Mouse (Mus musculus): ENCODE data around the gene Capn2.

The Capn2 gene

DNA sequence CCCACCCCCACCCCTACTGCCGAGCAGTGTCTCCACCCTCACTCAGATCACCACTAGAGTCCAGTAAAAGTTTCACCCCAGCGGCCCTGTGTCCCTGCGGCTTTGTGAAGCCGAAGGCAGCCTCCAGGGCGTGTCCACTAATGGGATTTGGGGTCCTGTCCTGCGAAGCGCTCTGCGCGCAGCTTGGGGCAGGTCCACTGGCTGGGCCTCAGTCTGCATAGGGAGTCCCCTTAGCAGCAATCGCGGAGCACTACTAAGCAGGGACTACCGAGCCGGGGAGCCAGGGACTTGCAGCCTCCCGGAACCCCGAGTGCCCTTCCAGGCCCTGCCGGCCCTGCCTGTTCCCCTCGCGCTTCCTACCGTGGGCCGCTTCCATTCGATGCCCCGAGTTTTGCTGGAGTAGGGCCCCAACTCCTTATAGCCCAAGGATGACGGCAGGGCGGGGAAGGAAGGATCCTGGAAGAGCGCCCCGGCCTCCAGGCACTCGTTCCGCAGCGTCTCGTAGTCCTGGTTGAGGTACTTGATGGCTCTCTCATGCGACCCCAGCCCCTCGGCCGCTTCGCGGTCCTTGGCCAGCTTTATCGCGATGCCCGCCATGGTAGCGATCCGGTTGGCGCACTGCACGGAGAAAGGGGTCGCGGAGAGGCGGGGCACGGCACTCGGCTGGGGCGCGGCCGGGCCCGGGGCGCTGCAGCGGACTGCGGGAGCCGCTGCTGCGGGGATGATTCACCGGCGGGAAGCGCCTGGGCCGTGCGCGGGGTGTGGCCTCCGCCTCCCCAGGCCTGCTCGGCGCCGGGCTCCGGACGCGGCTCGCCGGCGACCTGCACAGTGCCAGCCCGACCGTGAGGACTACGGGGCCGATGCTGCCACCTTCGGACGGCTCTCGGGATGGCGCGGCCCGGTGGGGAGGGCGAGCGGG is at the start of gene Capn2:
Gene Capn2, minus strand, starts transcription at position 851 of the 919 bp plus-strand sequence.
- DNase-seq = peak; percentile 90 to 93

- no peak for DNase-seq
Measured at GRCm38 (mm10) chr1:182565351-182565835, 48.0 kb upstream of the Capn2 start.

- no peak for DNase-seq
Measured at GRCm38 (mm10) chr1:182564408-182565120, 47.2 kb upstream of the Capn2 start, which contains the start of gene Capn8. Gene Capn8 (plus strand): TSS chr1:182565007.

DNA sequence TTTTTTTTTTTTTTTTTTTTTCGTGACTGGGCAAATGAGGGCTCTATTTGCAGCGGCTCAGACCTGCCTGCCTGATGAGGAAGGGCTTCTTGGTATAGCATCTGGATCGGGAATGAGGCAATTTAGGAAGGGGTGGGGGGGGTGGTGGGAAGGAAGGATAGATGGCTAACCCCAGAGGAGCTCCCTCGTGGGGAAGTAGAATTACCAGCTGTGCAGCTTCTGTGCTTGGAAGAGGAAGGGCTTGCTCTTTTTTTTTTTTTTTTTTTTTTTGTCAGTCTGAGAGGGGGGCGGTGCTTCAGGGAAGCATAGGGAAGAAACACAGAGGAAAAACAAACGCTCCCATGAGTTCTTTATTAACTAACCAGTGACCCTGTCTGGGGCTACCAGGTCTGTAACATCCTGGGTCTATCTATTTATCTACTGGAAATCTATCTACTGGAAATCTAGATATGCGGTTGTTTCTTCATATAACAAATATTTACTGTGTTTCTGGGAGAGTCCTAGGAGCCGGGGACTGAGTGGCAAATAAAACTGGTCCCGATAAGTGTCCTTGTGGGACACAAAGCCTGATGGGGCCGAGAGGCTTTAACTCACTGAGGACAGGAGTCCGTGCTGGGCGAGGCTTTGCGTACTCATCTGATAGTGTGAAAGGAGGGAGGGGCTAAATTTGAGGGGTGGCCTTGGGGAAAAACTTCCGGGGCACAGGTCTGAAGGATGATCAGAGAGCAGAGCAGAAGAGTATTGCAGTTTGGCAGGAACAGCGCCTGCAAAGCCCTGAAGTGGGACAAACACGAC is 45.4 kb upstream of the Capn2 start:
- no peak for DNase-seq

- DNase-seq = no peak
Measured at GRCm38 (mm10) chr1:182561945-182562514, 44.6 kb upstream of the Capn2 start.

- peak; percentile 28 to 49 for DNase-seq
Measured at GRCm38 (mm10) chr1:182560390-182561098, 43.1 kb upstream of the Capn2 start.

GRCm38 (mm10) chr1:182559530-182559929 is 42.1 kb upstream of the Capn2 start:
- DNase-seq = no peak

GRCm38 (mm10) chr1:182558271-182558670 is 40.9 kb upstream of the Capn2 start:
- DNase-seq = no peak

DNA sequence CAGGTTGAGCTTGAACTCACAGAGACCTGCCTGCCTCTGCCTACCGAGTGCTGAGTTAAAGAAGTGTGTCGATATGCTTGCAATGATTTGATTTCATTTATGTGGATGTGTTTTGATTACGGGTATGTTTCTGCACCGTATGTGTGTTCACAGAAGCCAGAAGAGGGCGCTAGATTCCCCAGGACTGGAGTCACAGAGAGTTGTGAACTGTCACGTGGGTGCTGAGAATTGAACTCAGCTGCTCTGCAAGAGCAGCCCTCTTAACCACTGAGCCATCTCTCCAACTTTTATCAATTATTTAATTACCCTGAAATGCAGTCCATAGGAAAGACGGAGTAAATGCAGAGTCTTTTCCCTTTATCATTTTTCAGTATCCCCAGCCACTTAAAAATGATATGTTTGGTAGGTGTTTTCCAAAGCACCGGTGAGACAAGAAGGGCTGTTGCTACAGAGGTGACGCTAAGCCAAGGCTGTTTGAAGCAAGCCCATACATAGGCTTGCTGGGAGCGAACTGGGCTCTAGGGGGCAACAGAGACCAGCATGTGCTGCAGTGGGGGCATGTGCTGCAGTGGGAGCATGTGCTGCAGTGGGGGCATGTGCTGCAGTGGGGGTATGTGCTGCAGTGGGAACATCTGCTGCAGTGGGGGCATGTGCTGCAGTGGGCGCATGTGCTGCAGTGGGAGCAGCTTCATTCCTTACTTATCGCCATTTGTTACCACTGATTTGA is 36.4 kb upstream of the Capn2 start:
- peak; percentile 57 to 72 for DNase-seq

GRCm38 (mm10) chr1:182550761-182551160 is 33.4 kb upstream of the Capn2 start:
- no peak for DNase-seq

- no peak for DNase-seq
Measured at GRCm38 (mm10) chr1:182543906-182544305, 26.5 kb upstream of the Capn2 start.

DNA sequence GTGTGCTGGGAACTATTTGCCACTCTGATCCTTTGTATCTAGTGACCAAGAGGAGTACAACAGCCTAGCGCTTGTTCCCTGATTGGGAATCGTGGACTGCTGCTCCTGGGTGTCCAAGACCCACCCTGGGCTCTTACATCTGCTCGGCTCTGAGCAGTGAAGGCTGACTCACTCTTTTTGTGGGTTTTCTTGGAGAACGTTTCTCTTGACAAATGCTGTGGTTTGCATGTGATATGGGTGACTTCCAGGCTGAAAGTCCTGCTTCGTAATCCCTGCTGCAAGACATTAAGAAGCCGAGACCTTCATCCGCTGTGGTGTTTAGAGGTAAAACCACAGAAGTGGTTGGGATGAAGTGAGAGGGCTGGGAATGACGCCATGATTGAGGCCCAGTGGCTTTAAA is 25.7 kb upstream of the Capn2 start:
- DNase-seq = no peak

GRCm38 (mm10) chr1:182542110-182542509 is 24.7 kb upstream of the Capn2 start:
- no peak for DNase-seq

GRCm38 (mm10) chr1:182539023-182539940 is 21.9 kb upstream of the Capn2 start:
- peak; percentile 70 to 82 for DNase-seq

DNA sequence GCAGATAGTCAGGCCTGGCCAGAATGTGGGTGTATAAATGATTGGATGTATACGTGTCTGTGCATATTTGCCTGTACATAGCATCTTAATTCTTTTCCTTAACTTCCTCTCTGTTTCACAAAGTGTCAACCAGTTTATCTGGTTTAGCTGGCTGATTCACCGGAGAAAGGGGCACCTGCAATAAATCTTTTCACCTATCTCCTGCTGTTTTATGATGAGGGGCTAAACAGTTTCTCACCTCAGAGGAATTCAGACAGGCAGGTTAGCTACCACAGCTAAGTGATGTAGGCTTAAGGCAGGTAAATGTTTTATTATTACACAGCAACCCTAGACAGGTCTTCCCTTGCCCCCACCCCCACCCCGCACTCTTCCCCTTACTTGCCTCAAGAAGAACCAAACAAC is 17.7 kb upstream of the Capn2 start:
- DNase-seq = no peak

DNA sequence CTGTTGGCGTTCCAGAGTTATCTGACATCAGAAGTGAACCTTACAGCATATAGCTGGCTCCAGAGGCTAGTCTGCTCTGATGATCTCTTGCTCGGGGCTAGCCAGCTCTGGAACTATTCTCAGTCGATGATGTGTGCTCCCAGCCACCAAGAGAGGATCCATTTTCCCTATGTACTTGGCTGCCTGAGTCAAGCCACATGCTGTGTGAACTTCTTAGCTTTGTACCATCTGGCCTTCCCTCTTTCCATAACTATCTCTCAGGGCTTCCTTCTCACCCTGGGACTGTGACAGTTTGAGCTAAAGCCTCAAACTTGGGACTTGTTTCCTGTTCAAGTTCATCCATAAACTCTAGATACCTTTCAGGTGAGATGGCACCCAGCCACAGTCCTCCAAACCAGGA is 16.2 kb upstream of the Capn2 start:
- no peak for DNase-seq

- DNase-seq = no peak
Measured at GRCm38 (mm10) chr1:182527921-182528858, 10.8 kb upstream of the Capn2 start.

GRCm38 (mm10) chr1:182527261-182527766 is 9.9 kb upstream of the Capn2 start:
- no peak for DNase-seq

GRCm38 (mm10) chr1:182525601-182526000 is 8.2 kb upstream of the Capn2 start:
- DNase-seq = no peak
